Mouse (Mus musculus) bone marrow, adult 2 months (tissue): ENCODE measurements at regions not wholly inside any gene's neighbourhood (a gene's known extent, or its start where the extent isn't known, plus 50 kb on each side); places are given as distances from the start of the nearest gene placed in this dataset.

Experiments
- CTCF ChIP-seq: fragments of 200-500 bp; IDR thresholded peaks from 2 replicates; pipeline ENCODE4 v1.5.1; 2011; ENCODE audit warnings: low read length, control low read depth; ENCODE audit not compliant: control insufficient read depth, insufficient read depth
- POLR2A ChIP-seq: fragments of 200-500 bp; IDR thresholded peaks from 2 replicates; pipeline ENCODE4 v1.6.1; 2011; ENCODE audit warnings: low read depth, mild to moderate bottlenecking, control low read depth, low read length, borderline replicate concordance; ENCODE audit not compliant: control insufficient read depth

GRCm38 (mm10) chr10:21764090-21764489, 117.9 kb upstream of the Sgk1 start:
- TF ChIP-seq POLR2A (no peak), CTCF (no peak)
